Comparison of ENCODE assay signal across 20 mouse cellular contexts in genomic region chr3:94611834-94612233, GRCm38 (mm10). TPM values are rescaled to one million over a fixed set of nuclear protein-coding genes. Genes with fewer than 3 reads are reported as not detected.
DNase-seq lines count a peak whose midpoint lies in the region; ATAC-seq and TF ChIP-seq lines count a peak whose summit lies in the region.
"Had no signal": no experiment of that assay in that cellular context is flagged by ENCODE, and none has a peak within 500 bp of the region (broad histone marks: within the 10 kb centered on the region; RNA-seq: fewer than 3 reads in every experiment).

No protein-coding gene starts in this region.

- TF ChIP-seq CTCF in ES-Bruce4 (IDR thresholded peaks at IDR 0.05; ENCODE audit: low read depth, low read length) = no peak

- H3K9me3 ChIP-seq in ES-Bruce4 (replicated peaks; ENCODE audit: control insufficient read depth, insufficient read depth, low read length, poor library complexity, severe bottlenecking) = no peaks in the 10 kb centered on the region
- H3K9me3 ChIP-seq in limb, embryonic 15.5 days = no peaks in the 10 kb centered on the region
- H3K9me3 ChIP-seq: kidney, embryonic 15.5 days; liver, embryonic 15.5 days had no signal

- no peaks in the 10 kb centered on the region for H3K4me1 ChIP-seq in ES-Bruce4 (ENCODE audit: control insufficient read depth, insufficient read depth, low read length)
- H3K4me1 ChIP-seq in limb, embryonic 15.5 days = peaks cover 25% of the 10 kb centered on the region

- H3K4me2 ChIP-seq in limb, embryonic 15.5 days = 0 out of 2 replicates have a peak overlapping the region, but pooled peaks have one; percentile 7
- H3K4me2 ChIP-seq: heart, embryonic 11.5 days; kidney, embryonic 15.5 days; liver, embryonic 15.5 days had no signal

- H3K9ac ChIP-seq in ES-Bruce4 (ENCODE audit: low read depth, poor library complexity, severe bottlenecking) = peak overlapping the region; percentile 25; the same call in 1 of the 2 replicates
- no peak overlapping the region for H3K9ac ChIP-seq in limb, embryonic 15.5 days
- H3K9ac ChIP-seq: kidney, embryonic 15.5 days; liver, embryonic 15.5 days had no signal

- TF ChIP-seq EP300 in ES-Bruce4 (IDR thresholded peaks at IDR 0.05; ENCODE audit: insufficient read depth, low read depth, low read length) = no peak

- H3K4me3 ChIP-seq in ES-Bruce4 (ENCODE audit: low read depth, low read length) = no peak overlapping the region
- no peak overlapping the region for H3K4me3 ChIP-seq in limb, embryonic 15.5 days
- H3K4me3 ChIP-seq: kidney, embryonic 15.5 days; liver, embryonic 15.5 days had no signal

- no peaks in the 10 kb centered on the region for H3K27me3 ChIP-seq in ES-Bruce4 (ENCODE audit: control insufficient read depth, insufficient read depth, low read length, poor library complexity, severe bottlenecking)
- no peaks in the 10 kb centered on the region for H3K27me3 ChIP-seq in limb, embryonic 15.5 days
- H3K27me3 ChIP-seq: kidney, embryonic 15.5 days; liver, embryonic 15.5 days had no signal

- no peak for TF ChIP-seq POLR2A in ES-Bruce4 (IDR thresholded peaks at IDR 0.05; ENCODE audit: insufficient read depth, low read length)

- H3K27ac ChIP-seq in ES-Bruce4 (ENCODE audit: insufficient read depth, low read length) = no peak overlapping the region
- H3K27ac ChIP-seq in limb, embryonic 15.5 days = peak overlapping the region; percentile 76
- H3K27ac ChIP-seq: kidney, embryonic 15.5 days; liver, embryonic 15.5 days had no signal

- H3K36me3 ChIP-seq in ES-Bruce4 (ENCODE audit: control insufficient read depth, insufficient read depth, low read length, poor library complexity, severe bottlenecking) = no peaks in the 10 kb centered on the region
- no peaks in the 10 kb centered on the region for H3K36me3 ChIP-seq in limb, embryonic 15.5 days
- H3K36me3 ChIP-seq: kidney, embryonic 15.5 days had no signal

- 48% methylated on average over 5 of the region's 5 CpGs for WGBS in limb, embryonic 15.5 days

- 0 out of 2 replicates have a peak, but pooled peaks have one; percentile 12 for ATAC-seq in limb, embryonic 15.5 days (ENCODE audit: insufficient number of reproducible peaks, low FRiP score, low TSS enrichment, low read depth)
- ATAC-seq: inflammation-experienced regulatory T-cells, adult 6 months had no signal

- peak; percentile 12 to 16 for DNase-seq in cerebellum, postnatal 14 days
- DNase-seq in cerebellum, postnatal 25 days = no peak
- DNase-seq in heart, adult 18-20 months = peak; percentile 11 to 22
- DNase-seq in heart, postnatal 4 days = no peak
- no peak for DNase-seq in spleen, adult 12 weeks (ENCODE audit: low spot score)
- no peak for DNase-seq in kidney, postnatal 10 days
- DNase-seq: adrenal gland, adult 8-10 months; cerebellum, adult 9-10 months; lung, postnatal 10 days had no signal

RNA-seq across cellular contexts. Expression of gene Snx27, which starts 29.3 kb away (rescaled TPM):
- total RNA-seq in heart, adult 18-20 months (2021) = 10 to 100 TPM; 28.3 to 29.0 TPM
- 10 to 100 TPM; 31.8 to 31.9 TPM for total RNA-seq in heart, postnatal 4 days (2021)
- 53.1 and 60.2 TPM in 2 replicates for polyA plus RNA-seq in ES-Bruce4 (2011; ENCODE audit: insufficient read depth, insufficient read length, low read depth, missing spikeins)
- 43.4 and 45.7 TPM in 2 replicates for polyA plus RNA-seq in limb, embryonic 15.5 days (2015; fragmentation: Nextera tagmentation; extraction: Ambion mirVana)

RNA-seq across cellular contexts. Expression of gene Gm10972, which starts 31.1 kb away (rescaled TPM):
- total RNA-seq in heart, adult 18-20 months (2021) = not detected
- total RNA-seq in heart, postnatal 4 days (2021) = not detected
- polyA plus RNA-seq in ES-Bruce4 (2011; ENCODE audit: insufficient read depth, insufficient read length, low read depth, missing spikeins) = not detected in 2 replicates
- polyA plus RNA-seq in limb, embryonic 15.5 days (2015; fragmentation: Nextera tagmentation; extraction: Ambion mirVana) = not detected in 2 replicates
- total RNA-seq: adrenal gland, adult 8-10 months; ES-E14; gastrocnemius, postnatal 10 days; heart, postnatal 25 days; left cerebral cortex, postnatal 25 days had no signal
- polyA plus RNA-seq: heart, embryonic 11.5 days; inflammation-experienced regulatory T-cells, adult 6 months; kidney, embryonic 15.5 days; liver, embryonic 15.5 days; neural tube, embryonic 14.5 days had no signal

RNA-seq across cellular contexts. Expression of gene Tuft1, which starts 46.8 kb away (rescaled TPM):
- 1 to 10 TPM; 3.0 to 3.5 TPM for total RNA-seq in heart, adult 18-20 months (2021)
- total RNA-seq in heart, postnatal 4 days (2021) = 10 to 100 TPM in 1 of 2 experiments, 1 to 10 TPM in 1; 8.1 to 10.2 TPM
- 18.4 and 21.5 TPM in 2 replicates for polyA plus RNA-seq in ES-Bruce4 (2011; ENCODE audit: insufficient read depth, insufficient read length, low read depth, missing spikeins)
- 30.2 and 30.9 TPM in 2 replicates for polyA plus RNA-seq in limb, embryonic 15.5 days (2015; fragmentation: Nextera tagmentation; extraction: Ambion mirVana)

Comparison
In these comparisons a context has a peak if more than half of its experiments do, and no peak if none do; other contexts are left out.
1. DNase-seq: peak in cerebellum, postnatal 14 days (2 of 2) and heart, adult 18-20 months (2 of 2); none in cerebellum, postnatal 25 days (0 of 2), heart, postnatal 4 days (single experiment), spleen, adult 12 weeks (single experiment) and kidney, postnatal 10 days (single experiment).